Mouse (Mus musculus): Measurements from ENCODE around the gene Tcf7. TPM values are rescaled to one million over a fixed set of nuclear protein-coding genes. Genes with fewer than 3 reads are reported as not detected.
"Not testable (repeated sequence)": the region's sequence is repeated elsewhere in the genome, so short reads cannot be mapped to it uniquely, and the experiment has no call there.

Gene Tcf7
- total RNA-seq, 2 experiments from 2014 or later = 0.68 to 1.9 TPM

DNA sequence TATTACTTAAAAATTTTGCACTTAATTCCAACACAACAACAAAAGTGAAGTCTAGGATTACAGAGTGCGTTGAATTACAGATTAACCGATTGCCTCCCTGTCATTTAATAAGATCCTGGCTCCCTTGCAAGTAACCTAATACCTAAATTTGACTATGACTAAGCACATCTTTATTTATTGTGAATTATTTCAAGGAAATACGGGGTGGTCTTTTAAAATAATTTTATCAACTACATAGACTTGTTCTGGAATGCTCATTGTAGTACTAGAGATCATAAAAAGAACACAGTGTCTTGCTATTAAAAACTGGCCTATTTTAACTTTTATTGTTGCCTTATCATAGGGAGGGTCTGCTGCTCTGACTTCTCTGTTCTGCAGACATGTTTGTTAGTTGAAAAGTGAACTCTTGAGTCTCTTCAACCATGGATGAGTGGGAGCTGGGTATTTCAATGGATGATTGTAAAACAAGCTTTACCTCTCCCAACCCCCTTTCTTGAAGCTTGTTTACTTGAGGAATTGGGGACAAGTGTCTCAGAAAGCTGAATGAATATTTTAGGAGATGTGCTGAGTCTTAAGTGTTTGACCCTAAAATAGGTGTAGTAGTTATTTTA, 49.7 kb downstream of the Tcf7 start:
- ATAC-seq (replicated peaks; ENCODE audit: low FRiP score, poor library complexity, severe bottlenecking) = no peak

DNA sequence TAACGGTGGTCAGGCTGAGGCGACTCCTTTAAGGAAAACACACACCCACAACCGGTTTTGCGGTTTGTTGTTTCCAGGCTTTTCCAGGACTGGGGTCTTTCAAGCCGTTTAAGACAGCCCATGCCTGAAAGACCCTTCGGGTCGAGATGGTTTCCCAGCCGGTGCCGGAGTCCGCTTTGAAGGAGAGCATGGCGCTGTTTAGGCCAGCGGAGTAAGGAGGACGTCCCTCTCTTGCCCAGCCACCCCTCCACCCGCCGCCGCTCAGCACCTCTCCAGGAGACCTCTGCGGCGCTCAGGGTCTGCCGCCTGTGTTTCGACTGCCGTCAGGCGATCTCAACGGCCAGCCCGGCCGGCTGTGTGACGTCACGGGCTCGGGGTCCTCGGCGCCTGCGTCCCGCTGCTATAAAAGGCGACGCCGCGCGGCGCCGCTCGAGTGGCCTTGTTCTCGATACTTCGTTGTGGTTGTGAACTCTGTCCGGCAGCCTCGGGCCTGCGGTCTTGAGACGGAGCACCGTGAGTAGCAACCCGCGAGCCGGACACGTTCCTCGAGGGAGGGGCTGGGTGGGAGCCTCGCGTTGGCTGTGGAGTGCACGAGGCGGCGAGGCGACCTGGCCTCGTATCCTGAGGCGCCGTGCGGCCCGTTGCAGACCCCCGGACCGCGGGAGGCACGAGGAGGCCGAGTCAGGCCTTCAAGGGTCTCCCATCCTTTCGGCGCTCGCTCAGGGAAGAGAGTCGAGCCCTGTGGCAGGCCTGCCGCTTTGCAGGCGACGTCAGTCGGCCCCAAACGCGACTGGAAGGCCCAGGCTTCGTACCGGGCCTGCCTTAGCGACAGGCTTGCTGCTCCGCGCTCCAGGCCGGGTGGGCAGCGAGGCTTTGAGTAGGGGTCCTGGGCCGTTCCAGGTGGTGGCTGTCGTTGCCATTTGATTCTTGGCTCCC, 50.9 kb downstream of the Tcf7 start, which contains the start of gene Skp1a:
Gene Skp1a (plus strand): TSS at position 390 of the 936 bp plus-strand sequence.
- ATAC-seq (replicated peaks; ENCODE audit: low FRiP score, poor library complexity, severe bottlenecking) = peak; percentile 85

DNA sequence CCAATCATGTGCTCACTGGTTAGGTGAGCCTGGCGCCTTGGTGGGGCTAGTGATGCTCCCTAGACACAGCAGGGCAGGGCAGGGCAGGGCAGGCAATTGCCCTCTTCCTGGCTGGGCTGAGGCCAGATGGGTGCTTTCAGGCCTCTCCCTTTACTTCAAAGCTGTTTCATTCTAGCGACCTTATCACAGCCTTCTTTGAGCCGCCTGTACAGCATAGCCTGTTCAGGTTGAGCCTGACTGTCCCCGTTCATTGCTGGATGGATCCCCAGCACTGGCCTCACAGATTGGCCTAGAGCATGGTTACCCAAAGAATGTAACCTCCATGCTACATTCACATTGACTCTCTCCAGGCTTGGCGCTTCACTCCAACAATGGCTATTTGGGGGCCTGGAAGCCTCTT, 52.1 kb downstream of the Tcf7 start:
- no peak for ATAC-seq (replicated peaks; ENCODE audit: low FRiP score, poor library complexity, severe bottlenecking)

DNA sequence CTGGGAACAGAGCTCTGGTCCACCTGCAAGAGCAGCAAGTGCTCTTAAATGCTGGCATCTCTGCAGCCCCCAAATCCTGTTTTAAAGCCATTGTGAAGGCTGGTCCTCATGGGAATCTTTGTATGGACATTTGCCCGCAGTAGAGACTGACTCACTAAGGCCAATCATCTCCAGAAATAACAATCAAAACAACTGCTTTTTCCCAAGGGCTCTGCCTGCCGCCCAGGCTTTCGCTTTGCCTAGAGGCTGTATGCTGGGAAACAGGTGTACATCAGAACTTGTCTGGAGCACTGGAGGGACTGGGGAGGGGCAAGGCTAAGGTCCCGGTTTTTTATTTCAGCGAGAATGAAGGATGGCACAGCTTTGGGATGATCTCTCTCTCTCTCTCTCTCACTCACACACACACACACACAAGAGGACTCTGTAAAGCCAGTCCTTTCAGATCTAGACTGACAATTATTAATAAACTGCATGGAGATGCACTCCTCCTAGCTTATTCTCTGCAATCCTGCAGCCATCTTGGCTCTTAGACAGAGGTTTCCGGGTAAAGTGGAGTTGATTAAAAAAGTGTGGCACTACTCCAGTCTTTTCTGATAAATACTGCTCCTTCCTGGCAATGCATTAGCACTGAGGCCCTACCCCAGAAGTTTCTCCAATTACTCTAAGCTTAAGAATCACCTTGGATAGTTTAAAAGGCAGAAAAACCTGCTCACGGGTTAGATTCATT, 53.9 kb downstream of the Tcf7 start:
- no peak for ATAC-seq (replicated peaks; ENCODE audit: low FRiP score, poor library complexity, severe bottlenecking)

DNA sequence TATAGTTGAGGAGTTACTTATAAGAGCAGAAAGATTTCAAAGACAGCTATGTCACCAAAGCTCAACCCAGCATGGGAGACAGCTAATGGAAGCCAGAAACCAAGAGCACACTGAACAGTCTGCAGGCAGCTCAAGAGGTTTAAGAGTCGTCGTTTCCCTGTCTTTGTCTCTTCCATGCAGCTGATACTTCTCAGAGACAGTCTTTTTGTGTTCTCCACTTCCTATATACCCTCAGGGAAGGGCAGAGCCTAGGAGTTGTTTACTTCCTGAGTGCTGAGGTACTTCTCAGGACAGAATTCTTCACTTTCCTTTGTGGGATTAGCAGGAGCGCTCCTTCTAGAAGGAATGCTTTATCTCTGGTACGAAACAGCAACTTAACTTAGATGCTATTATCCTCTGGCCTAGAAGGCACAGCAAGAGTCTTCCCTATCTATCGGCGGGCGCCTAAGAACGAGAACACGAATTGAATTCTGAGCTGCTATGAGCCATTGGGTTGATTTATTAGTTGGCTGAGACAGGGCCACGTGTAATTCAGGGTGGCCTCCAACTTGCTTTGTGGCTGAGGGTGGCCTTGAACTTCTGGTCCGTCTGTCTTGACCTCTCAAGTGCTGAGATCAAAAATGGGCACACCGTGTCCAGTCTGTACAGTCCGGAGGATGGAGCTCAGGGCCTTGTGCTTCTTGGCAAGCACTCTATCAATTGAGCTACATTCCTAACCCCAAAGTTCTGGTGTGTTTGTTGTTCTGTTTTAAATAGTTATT, 55.2 kb downstream of the Tcf7 start:
- no peak for ATAC-seq (replicated peaks; ENCODE audit: low FRiP score, poor library complexity, severe bottlenecking)

DNA sequence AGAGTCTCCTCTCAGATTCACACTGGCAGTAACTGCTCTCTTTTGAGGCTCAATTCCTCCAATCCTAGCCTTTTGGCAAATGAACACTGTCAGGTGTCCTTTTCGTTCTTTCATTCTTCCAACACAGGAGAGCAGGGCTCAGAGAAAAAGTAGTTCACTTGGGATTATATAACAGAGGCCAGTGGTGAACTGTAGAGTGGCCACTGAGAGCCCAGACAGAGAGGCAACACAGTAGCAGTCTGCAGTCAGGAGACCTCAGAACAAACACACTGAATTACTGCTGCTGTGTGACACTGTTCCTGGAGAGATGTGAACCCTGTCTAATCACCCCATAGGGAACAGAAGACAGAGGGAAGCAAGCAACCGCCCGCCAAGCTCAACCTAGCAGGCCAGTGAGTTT, 55.8 kb downstream of the Tcf7 start:
- no peak for ATAC-seq (replicated peaks; ENCODE audit: low FRiP score, poor library complexity, severe bottlenecking)

DNA sequence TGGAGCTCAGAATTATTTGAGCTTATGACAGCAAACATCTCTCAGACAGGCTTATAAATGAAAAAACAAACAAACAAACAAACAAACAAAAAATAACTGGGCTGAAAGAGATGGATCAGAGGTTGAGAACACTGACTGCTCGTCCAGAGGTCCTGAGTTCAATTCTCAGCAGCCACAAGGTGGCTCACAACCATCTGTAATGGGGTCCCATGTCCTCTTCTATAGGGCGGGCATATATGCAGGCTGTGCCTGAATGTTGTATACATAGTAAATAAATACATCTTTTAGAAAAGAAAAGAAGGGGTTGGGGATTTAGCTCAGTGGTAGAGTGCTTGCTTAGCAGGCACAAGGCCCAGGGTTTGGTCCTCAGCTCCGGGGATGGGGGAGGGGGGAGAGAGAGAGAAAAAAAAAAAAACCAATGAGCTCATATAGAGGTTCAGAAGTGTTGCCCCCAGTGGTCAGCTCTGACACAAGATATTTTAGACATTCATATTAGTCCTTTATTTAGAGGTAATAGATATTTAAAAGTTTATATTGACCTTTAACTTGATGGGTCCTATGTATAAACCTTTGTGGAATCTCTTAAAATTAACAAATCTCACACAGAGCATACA, 56.7 kb downstream of the Tcf7 start:
- no peak for ATAC-seq (replicated peaks; ENCODE audit: low FRiP score, poor library complexity, severe bottlenecking)

DNA sequence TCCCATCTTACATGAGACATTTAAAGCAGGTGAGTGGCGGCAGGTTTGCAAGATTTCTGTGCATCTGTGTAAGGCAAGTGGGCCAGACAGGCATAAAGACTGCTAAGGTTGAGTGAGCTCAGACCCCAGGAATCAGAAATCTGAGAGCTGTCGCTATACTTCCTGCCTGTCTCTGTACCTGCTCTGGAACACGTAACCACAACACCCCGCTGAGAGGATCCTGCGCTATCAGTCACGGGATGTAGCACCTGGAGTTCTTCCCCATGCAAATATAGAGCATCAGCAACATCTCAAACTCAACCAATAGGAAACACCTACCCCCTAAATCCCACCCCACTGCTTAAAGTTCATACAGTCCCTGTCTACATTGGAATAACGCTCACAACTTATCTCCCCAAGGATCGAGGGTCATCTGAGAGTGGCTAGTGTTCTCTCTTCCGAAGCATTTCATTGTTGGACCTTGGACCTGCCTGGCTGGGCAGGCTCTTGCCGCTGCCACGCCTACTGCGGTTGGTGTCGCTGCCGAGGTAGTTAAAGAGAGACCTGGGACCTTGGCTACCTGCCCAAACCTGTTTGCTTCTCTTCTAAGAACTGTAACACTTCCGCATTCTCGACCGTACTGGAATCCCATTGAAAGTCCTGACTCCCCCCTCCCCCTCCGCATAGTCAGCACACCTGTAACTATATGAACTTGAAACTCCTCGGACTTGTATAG, 58.7 kb downstream of the Tcf7 start:
- ATAC-seq (replicated peaks; ENCODE audit: low FRiP score, poor library complexity, severe bottlenecking) = peak; percentile 49; the same call in 1 of the 2 replicates

DNA sequence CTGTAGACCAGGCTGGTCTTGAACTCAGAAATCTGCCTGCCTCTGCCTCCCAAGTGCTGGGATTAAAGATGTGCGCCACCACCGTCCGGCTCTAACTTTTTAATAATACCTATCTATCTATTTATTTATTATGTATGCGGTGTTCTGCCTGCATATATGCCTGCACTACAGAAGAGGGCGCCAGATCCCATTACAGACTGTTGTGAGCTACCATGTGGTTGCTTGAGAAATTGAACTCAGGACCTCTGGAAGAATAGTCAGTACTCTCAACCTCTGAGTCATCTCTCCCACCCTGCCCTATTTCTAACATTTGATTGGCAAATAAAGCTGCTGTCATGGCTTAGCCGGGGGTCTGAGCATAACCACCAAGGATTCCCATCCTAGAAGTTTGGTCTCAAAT, 59.9 kb downstream of the Tcf7 start:
- ATAC-seq (replicated peaks; ENCODE audit: low FRiP score, poor library complexity, severe bottlenecking) = no peak

DNA sequence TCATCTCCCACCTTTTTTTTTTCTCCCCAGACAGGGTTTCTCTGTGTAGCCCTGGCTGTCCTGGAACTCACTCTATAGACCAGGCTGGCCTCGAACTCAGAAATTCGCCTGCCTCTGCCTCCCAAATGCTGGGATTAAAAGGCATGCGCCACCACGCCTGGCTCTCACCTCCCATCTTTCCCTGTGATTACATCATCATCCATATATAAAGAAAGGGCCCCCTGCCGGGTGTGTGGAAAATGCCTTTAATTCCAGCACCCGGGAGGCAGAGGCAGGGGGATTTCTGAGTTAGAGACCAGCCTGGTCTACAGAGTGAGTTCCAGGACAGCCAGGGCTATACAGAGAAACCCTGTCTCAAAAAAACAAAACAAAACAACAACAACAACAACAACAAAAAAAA, 60.9 kb downstream of the Tcf7 start:
- not testable (repeated sequence) for ATAC-seq (replicated peaks; ENCODE audit: low FRiP score, poor library complexity, severe bottlenecking)

DNA sequence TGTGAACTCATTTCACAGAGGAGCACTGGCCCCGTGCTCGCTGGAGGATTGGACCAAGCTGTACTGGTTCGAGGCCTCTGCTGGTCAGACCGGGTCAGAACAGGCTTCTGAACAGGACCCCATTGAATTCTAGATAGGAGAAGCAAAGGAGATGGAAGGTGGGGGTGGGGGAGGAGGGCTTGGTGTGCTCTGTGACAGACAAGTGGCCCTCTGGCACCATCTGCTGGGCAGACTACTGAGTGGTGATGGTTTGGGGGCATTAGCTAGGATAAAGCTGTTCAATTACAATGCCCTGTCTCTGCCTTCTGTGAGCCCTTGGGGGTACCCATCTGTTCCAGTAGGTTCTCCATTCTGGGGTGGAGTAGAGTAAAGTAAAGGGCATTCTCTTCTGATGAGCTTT, 62.5 kb downstream of the Tcf7 start:
- 0 out of 2 replicates have a peak, but pooled peaks have one; percentile 18 for ATAC-seq (replicated peaks; ENCODE audit: low FRiP score, poor library complexity, severe bottlenecking)

DNA sequence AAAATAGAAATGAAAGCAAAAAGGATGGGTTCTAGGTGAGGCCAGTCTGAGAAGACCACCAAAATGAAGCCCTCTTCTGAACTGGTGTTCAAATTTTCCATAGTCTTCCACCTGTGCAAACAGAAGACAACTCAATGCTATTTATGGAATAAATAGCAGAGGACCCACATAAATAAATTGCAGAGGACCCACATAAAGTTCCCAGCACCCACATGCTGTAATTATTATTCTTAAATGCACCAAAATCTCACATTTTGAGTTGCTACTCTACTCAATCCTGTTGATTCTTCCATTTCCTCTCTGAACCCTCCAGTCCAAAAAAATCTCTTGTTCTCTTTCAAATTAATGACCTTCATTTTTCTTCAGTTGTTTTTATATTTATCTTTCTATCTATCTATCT, 68.9 kb downstream of the Tcf7 start, which contains the start of gene Olfr1371:
Gene Olfr1371 (minus strand): TSS at position 101 of the 400 bp plus-strand sequence.
- ATAC-seq (replicated peaks; ENCODE audit: low FRiP score, poor library complexity, severe bottlenecking) = no peak

Other genes with a start within 250 kb of the Tcf7 start
- 30.4 and 41.4 TPM in 2 replicates for gene Ppp2ca, start 184.3 kb downstream of the Tcf7 start, total RNA-seq (2015; ENCODE audit: low replicate concordance)
- 47.7 and 48.0 TPM in 2 replicates for gene Ppp2ca, start 184.3 kb downstream of the Tcf7 start, total RNA-seq (2017; ENCODE audit: low replicate concordance)
- not detected in 2 replicates for gene Olfr1373, start 137.5 kb downstream of the Tcf7 start, total RNA-seq (2015; ENCODE audit: low replicate concordance)
- not detected in 2 replicates for gene Olfr1373, start 137.5 kb downstream of the Tcf7 start, total RNA-seq (2017; ENCODE audit: low replicate concordance)
- not detected in 2 replicates for gene Olfr1371, start 69.0 kb downstream of the Tcf7 start, total RNA-seq (2015; ENCODE audit: low replicate concordance)
- not detected in 2 replicates for gene Olfr1371, start 69.0 kb downstream of the Tcf7 start, total RNA-seq (2017; ENCODE audit: low replicate concordance)
- 80.5 and 95.3 TPM in 2 replicates for gene Skp1a, start 51.0 kb downstream of the Tcf7 start, total RNA-seq (2015; ENCODE audit: low replicate concordance)
- 81.2 and 90.5 TPM in 2 replicates for gene Skp1a, start 51.0 kb downstream of the Tcf7 start, total RNA-seq (2017; ENCODE audit: low replicate concordance)
- gene Vdac1, start 77.8 kb upstream of the Tcf7 start, total RNA-seq (2015; ENCODE audit: low replicate concordance) = 32.9 and 36.4 TPM in 2 replicates
- 34.0 and 51.9 TPM in 2 replicates for gene Vdac1, start 77.8 kb upstream of the Tcf7 start, total RNA-seq (2017; ENCODE audit: low replicate concordance)
- 30.6 and 35.1 TPM in 2 replicates for gene 9530068E07Rik, start 113.4 kb upstream of the Tcf7 start, total RNA-seq (2015; ENCODE audit: low replicate concordance)
- 22.2 and 24.3 TPM in 2 replicates for gene 9530068E07Rik, start 113.4 kb upstream of the Tcf7 start, total RNA-seq (2017; ENCODE audit: low replicate concordance)